Mouse (Mus musculus): ENCODE results near the gene Sumf1.

Gene Sumf1

DNA sequence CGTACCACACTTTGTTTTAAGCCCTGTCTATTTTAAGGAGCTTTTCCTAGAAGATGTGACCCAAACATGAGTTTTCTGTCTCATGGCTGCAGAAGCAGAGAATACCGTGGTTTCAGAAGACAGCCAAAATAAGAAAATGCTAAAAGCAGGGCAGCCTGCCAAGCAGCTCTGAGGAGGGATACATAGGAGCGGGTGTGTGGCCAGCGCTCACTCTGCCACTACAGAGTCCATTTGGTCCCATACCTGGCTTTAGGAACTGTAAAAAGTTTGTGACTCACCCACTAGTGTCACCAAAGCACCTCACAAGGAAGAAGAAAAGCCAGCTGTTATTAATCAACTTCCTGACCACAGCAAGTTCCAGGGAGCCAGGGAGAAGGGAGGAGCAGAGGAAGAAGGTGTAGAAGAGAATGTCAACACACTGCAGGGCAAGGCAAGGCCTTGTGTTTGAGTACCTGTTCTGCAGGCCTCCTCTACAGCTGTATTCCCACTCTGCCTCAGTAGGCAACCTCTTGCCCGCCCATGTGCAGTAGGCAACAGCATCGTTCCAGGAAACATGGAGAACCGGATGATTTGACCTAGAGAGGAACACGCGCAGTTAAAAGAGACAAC lies 32.6 kb downstream of the Sumf1 start:
- intact Hi-C loops (cut with DNase I): no loop called here

DNA sequence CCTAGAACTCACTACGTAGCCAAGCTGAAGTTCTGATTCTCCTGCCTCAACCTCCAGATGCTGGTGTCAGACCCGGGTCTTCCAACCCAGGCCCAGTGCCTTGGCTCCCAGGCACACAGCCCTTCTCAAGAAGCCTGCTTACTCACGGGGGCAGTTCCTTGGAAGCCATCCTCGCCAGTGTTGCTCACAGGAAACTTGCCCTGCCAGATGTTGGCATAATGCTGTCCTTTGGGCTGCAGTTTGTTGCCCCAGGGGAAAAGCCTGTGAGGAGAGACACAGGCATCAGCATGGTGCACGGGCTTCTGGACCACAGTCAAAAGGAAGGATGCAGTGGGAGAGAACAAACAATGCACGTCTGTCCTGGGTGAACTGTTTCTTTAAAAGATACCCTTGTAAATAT lies 33.3 kb downstream of the Sumf1 start:
- intact Hi-C loops (cut with DNase I): no loop called here

DNA sequence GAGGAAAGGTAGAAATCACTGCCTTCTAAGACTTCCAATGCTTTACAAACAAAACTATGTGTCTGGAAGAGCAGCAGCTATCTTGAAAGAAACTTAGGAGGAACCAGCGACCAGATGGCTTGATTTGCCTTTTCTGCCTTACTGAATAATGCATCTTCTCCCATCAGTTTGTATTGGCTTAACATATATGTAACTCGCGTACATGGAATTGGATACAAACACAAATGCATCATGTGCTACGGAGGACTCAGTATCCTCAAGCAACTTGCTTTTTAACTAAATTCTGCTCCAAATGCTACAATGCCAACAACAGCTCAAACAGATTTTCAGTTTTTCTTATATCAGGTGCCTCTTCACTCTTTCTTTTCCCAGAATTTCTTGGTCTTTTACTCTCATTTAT lies 36.1 kb downstream of the Sumf1 start:
- intact Hi-C loops (cut with DNase I): no loop called here

DNA sequence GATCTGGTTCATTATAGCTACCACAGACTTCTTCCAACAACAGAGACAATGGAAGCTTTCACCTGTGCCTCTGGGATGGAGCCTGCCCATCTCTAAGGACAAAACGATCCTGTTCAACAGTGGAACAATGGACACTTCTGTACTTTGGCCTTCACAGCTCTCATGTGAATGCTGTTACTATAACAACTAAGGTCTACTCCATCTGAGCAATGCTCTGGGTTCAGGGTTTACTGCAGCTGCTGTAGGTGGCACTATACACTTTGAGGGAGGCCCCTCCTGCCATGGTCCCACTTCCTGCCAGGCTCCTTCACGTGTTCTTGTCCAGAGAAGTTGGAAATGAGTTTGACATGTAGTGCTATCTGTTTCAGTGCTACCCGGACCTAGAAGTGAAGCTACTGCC lies 36.9 kb downstream of the Sumf1 start:
- intact Hi-C loops (cut with DNase I): no loop called here

DNA sequence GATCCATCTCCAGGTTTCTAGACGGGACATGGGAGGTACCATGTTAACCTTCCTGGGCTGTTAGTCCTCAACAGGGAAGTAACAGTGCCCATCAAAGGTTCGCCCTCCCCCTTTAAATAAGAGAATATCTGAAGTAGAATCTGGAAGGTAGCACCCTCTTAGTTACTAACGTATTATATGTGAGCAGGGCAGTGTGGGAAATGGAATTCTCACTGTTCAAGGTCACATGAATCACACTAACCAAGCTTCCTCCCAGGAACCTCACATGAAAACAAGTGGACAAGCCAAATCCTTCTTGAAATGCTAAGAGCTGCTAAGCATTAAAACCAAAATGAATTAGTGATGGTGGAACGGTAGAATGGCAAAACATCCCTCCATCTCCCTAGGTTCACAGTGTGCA lies 38.7 kb downstream of the Sumf1 start:
- intact Hi-C loops (cut with DNase I): no loop called here

DNA sequence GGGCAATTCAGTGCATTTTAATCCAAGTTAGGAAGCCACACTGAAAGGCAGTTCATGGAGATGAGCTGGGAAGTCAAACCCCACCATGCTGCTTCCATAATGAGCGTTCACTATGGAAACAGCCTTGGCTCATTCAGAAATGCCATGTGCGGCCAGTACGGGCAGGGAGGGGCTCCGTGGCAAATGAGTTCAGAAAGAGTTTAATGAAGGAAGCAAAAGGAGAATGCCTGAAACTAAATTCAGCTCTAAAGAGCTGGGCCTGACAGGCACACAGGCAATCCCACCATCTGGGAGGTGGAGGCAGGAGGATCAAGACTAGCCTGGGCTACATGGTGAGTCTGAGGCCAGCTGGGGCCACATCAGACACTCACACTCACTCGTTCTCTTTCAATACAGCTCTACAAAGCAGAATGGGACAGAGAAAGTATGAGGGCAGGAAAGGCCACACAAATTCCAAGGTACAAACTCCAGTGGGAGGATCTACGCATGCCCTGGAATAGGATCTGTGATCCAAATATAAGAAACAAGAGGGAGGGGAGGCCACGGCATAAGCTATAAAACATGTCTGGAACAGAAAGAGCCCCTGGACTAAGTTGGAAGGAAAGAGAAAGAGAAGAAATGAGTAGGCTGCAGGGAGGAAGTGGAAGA lies 39.3 kb downstream of the Sumf1 start:
- intact Hi-C loops (cut with DNase I): no loop called here

DNA sequence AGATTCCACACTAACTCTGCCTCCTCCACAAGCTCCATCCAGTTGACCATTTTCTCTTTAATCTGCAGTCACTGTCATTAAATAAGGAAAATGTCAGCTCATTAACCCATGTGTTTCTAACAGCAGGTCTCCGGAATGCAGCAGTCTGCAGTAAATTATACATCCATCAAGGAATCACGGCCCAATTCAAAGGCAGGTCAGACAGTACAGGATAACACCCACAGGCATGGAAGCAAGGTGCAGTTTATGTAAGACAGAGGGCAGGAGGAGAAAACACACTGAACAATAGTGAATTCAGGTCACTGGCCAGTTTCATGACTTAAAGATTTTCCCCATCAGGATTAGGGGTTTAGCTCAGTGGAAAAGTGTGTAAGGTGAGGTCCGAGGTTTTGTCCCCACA lies 40.1 kb downstream of the Sumf1 start:
- intact Hi-C loops (cut with DNase I): no loop called here

DNA sequence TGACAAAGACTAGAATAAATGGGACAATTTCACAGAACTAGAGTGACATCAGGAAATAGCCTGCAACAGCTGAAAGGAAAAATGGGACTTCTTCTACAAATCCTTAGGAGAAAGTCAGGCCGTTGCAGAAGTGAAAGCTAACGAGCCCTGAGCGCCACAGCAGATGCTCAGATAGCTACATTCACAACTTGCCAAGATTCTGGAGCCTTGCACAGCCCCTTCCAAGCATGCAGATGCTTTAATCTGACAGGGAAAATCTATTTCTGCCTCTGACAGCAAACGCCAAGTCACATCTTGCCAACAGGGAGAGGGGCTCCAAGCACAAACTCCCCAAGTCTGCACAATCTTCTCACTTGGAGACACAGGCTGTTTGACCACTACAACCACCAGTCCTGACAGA lies 42.6 kb downstream of the Sumf1 start:
- intact Hi-C loops (cut with DNase I): no loop called here

DNA sequence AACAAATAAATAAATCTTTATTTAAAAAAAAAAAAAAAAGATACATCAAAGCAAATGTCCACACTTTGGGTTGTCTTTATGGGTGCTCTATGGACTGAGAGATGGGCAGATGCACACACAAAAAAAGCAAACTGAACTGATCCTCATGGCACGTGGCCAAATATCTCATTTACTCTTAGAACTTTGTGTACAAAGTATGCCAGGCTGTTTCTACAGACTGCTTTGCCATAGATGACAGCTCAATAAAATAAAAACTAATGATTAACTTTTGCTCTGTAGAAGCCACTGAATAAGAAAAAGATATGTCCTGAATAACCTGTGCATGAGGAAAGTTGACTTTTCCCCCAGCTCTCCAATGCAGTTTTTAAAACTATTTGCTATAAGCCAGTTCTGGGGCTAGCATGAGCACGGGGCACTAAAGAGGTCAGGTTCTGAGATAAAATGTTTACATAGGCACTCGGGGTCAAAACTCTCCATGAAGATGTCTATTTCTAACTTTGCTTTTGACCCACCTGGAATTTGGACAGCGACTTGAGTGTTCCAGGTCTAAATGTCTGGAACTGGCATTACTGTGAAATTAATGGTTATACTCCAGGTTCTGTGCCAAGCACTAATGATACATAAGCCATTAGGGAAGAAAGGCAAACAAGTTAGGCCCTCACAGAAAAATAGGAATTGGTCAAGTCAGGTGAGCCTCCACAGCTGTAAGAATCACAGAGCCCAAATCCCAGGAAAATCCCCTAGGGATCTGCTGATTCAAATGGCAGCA lies 44.5 kb downstream of the Sumf1 start:
- intact Hi-C loops (cut with DNase I): no loop called here

DNA sequence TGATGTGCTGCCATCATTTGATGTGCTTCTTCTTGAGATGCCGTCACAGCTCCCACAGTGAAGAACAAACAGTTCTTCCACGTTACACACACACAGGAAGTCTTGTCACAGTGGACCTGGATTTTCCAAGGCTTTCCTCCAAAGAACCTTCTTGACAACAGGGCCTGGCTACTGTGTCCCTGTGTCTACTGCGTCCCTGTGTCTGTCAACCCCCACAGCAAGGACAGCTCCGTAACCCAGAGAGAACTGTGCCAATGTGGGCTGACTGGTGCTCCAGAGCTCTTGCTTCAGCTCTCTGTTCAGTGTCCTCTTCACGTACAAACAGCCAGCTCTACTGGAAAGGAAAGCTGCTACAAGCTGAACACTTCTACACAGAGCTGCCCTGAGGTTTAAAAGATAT lies 48.4 kb downstream of the Sumf1 start:
- intact Hi-C loops (cut with DNase I): no loop called here

DNA sequence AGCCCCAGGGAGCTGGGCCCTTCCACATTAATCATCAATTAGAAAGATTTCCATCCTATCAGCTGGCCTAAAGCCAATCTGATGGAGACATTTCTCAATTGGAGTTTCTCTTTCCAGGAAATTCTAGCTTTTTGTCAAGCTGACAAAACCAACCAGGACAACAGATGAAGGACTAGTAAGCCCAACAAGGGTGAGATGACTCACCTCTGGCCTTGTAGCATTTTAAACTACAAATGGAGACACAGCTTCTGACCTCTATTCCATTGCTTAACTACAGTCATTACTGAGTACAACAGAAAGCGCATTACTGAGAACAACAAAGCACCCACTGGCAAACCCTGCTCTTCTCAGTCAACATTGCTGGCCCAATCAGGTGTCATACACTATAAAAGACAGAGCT lies 49.1 kb downstream of the Sumf1 start:
- intact Hi-C loops (cut with DNase I): no loop called here

DNA sequence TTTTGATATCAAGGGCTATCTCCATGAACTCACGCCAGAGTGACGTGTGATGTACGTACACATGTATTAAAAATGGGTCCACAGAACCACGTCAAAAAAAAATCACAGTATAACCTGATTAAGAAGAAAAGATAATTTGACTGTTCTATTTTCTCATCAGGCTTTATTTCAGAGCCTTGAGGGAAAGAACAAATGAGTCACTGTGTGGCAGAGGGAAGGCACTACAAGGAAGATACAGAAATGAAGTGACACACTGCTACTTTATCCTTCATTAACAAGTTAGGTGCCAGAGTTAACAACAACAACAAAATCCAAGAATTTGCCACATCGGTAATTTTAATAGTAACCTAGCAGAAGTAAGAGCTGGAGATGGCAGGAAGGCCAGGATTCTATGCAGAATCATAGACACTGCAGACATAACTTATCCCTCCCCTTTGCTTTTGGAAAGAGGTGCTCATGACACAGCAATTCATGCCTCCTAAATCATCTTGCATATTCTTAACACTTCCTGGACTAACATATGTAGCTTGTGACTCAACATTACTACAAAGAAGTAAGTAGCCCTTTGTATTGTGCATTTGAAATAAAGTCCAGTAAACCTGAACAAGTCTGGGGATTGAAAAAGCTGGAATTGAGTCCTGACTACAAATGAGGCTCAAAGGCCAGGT lies 53.0 kb downstream of the Sumf1 start:
- intact Hi-C loops (cut with DNase I): no loop called here

DNA sequence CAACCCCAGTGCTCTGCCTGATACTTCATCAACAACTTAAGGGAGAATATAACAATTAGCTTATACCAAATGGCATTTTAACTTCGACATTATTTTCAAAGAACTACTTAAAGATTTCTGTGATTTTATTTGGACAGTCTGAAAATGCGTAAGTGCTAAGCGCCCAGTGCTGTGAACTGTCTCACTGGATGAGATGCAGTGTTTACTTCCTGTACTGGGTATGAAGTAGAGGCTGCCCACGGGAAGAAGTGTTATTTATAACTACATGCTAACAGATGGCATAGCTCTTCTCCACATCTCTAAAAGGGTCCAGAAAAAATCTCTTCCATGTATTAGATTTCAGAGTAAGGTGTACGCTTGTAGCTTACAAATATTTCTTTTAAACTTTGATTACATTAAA lies 54.7 kb downstream of the Sumf1 start:
- intact Hi-C loops (cut with DNase I): no loop called here

DNA sequence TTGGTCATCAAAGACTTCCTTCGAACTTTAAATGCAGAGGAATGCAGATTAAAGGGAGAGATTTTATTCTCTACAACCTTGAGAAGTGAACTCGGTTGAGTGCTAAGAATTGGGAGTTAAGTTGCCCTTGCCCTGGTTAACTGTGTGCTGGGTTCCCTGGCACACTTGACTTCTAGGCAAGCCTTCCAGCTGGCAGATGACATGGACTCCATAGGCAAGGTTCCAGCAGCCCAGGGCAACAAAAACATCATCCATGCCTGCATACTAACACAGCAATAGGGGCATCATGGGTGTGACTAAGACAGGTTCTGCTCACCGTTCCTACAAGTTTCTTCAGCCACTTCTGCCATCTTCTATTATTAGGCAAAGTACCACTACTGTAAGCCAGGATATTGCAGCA lies 58.8 kb downstream of the Sumf1 start:
- intact Hi-C loops (cut with DNase I): no loop called here

DNA sequence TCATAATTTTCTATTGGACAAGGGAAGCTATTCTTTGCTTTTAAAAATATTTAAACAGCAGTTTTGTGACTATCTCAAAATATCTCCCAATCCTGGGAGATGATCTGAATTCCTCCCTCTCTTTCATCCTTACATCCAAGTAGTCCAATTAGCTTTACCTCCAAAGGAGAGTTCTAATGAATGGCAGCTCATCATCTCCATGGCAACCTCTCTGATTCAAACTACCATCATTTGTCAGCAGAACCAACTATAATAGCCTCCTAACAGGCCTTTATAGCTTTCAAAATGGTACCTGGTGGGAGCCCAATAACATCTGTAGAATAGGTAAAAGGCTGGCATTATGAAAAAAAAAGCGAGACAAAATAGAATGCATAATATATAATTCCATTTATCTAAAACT lies 59.9 kb downstream of the Sumf1 start:
- intact Hi-C loops (cut with DNase I): no loop called here

DNA sequence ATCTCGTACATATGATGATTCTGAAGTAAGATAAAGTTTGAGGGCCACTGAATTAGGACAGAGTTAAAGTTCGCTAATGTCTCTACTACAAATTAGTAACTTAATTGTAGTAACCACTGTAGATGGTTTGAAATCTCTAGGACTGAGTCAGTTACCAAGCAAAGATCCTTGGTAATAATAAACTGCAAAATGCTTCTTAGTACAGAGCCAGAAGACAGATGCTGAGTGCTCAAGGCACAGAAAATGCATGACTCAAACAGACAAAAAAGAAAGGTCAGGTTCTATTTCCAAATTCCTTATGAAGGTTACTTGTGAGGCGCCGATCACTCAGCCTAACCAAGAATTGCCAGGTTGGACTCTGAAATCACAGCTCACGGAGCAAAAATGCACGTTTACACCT lies 67.5 kb downstream of the Sumf1 start:
- intact Hi-C loops (cut with DNase I): no loop called here

DNA sequence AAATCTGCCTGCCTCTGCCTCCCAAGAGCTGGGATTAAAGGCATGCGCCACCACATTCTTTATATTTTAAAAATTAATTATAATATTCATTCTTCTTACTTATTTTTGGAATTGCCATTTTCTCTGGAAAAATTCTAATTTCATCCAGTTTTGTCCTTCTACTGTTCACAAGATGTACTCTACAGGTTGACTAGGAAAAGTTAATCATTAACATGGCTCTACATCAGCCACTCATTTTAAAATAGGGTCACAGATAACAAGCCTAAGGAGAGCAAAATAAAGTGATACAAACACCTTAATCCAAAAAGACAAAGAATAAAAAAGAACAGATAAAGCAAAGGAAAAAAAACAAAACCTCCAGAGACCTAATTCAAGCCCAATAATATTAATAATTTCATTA lies 70.4 kb downstream of the Sumf1 start:
- intact Hi-C loops (cut with DNase I): no loop called here

DNA sequence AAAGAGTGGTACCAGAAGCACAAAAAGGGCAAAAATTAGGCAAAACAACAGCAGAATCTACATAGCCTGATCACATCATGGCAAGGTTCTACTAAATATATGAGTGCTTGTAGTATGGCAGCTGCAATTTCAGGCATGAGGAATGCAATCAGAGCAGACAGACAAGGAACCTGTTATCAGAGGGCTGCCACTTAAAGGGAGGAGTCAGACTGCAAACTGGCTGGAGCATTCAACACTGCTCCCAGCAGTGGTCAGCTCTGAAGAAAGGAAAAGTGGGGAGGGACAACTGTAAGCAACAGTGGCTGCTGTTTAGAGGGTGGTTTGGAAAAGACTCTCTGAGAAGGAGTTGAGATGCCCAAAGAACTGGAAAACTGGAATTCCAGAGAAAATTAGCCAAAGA lies 73.7 kb downstream of the Sumf1 start:
- intact Hi-C loops (cut with DNase I): no loop called here

DNA sequence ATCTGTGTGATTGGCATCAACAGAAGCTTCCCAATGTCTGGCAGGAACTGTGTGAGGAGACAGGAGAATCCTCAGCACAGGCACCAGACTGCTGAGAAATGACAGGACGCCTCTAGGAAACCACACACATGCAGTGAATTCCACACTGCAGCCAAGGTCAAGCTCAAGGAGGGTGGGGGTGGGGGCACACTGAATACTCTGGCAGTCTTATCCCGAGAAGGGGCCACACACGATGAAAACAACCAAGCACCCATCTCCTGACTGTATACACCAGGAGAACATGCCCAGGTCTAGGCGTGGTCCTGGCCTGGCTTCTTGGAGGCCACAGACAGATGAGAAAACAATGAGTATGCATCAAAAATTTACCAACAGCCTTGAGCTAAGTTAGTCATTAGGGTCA lies 75.0 kb downstream of the Sumf1 start:
- intact Hi-C loops (cut with DNase I): no loop called here

DNA sequence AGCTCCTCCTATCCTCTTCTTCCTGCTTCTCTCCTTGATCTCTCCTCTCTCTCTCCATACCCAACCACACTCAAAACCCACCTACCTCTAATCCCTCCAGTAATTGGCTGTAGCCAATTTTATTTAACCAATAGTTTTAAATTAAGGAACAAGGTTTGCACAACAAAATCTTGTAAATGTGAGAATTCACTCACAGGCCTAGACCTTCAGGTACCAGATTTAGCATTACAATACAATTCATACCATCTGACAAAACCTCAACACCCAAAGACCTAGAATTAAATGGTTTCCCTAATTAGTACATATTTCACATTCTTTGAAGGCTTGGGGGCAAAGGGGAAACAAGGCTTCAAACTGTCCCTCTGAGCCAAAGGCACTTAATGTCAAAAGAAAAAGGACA lies 78.0 kb downstream of the Sumf1 start:
- intact Hi-C loops (cut with DNase I): no loop called here

DNA sequence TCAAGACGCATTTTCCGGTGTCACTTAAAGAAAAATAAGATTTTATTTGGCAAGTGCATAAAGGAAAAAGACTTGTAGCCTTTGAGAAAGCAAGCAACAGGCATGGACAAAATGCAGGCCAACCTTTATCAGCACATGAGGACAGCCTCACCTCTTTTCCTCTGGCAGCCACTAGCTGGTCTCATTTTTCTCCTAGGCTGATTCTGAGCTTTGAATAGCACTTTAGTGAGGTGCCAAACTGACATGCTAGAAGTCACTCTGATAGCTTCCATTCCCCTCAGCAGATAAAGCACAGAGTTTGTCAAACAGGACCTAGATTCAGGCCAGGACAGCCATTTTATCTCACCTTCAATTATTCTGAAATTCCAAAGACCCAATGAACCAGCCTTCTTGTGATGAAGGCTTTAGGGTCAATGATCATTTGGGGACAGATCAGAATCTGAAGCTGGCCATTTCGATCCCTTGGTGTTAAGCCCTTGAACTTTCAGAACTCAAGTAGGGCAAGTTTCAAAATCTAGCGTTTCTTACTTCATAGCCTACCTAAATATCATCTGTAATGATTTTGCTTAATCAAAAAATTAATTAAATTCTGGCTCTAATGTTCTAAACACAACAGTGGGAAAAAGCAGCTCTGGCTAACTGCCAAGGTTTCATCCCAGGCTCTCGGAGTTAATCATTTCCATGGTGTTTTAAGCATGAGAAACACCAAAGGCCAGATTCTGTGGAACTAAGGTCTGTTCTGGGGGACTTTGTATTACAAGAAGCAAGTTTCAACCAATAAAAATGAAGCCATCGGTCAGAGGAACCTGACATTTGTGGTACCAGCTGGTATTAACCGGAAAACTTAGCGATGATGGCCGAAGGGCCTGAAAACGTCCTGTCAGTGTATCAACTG lies 83.2 kb downstream of the Sumf1 start:
- intact Hi-C loops (cut with DNase I): no loop called here
